Comparison of ENCODE assay signal across 8 mouse cellular contexts in genomic region chr1:51530191-51530926, GRCm38 (mm10). TPM values are rescaled to one million over a fixed set of nuclear protein-coding genes. Genes with fewer than 3 reads are reported as not detected.
A peak's percentile ranks its signal among the peaks of the same experiment; 100 is the strongest.
DNase-seq lines count a peak whose midpoint lies in the region; ATAC-seq lines count a peak whose summit lies in the region.

No protein-coding gene starts in this region.

- peaks cover 17% of the 10 kb centered on the region for H3K4me1 ChIP-seq in heart, embryonic 16.5 days (ENCODE audit: control insufficient read depth, insufficient read depth, low read length)
- H3K4me1 ChIP-seq in hindbrain, embryonic 11.5 days (replicated peaks; ENCODE audit: control insufficient read depth, insufficient read depth, low read length) = no peaks in the 10 kb centered on the region

- no peaks in the 10 kb centered on the region for H3K36me3 ChIP-seq in heart, embryonic 16.5 days (ENCODE audit: control insufficient read depth, insufficient read depth)
- H3K36me3 ChIP-seq in macrophage (ENCODE audit: inconsistent target) = no peaks in the 10 kb centered on the region
- no peaks in the 10 kb centered on the region for H3K36me3 ChIP-seq in hindbrain, embryonic 11.5 days (ENCODE audit: control insufficient read depth, insufficient read depth, low read length)

- peak overlapping the region; percentile 67 for H3K27ac ChIP-seq in heart, embryonic 16.5 days (ENCODE audit: low read length)
- H3K27ac ChIP-seq in macrophage = peak overlapping the region; percentile 86
- no peak overlapping the region for H3K27ac ChIP-seq in hindbrain, embryonic 11.5 days (ENCODE audit: low read depth, low read length)

- H3K9ac ChIP-seq in heart, embryonic 16.5 days (ENCODE audit: low read length) = no peak overlapping the region
- no peak overlapping the region for H3K9ac ChIP-seq in hindbrain, embryonic 11.5 days (ENCODE audit: low read depth, low read length)

- no peaks in the 10 kb centered on the region for H3K9me3 ChIP-seq in heart, embryonic 16.5 days (replicated peaks; ENCODE audit: control insufficient read depth, low read length)
- H3K9me3 ChIP-seq in hindbrain, embryonic 11.5 days (ENCODE audit: control insufficient read depth, low read length) = no peaks in the 10 kb centered on the region

- no peaks in the 10 kb centered on the region for H3K27me3 ChIP-seq in heart, embryonic 16.5 days (ENCODE audit: control insufficient read depth, insufficient read depth, low read length)
- no peaks in the 10 kb centered on the region for H3K27me3 ChIP-seq in hindbrain, embryonic 11.5 days (ENCODE audit: control insufficient read depth, insufficient read depth, low read length)

- WGBS in heart, embryonic 16.5 days = 61% methylated on average over 9 of the region's 9 CpGs
- 84% methylated on average over 9 of the region's 9 CpGs for WGBS in macrophage (ENCODE audit: missing documents)
- 71% methylated on average over 9 of the region's 9 CpGs for WGBS in hindbrain, embryonic 11.5 days

- DNase-seq in heart, postnatal 14 days = no peak
- DNase-seq in cerebellum, adult 8-10 months = peak; percentile 73
- DNase-seq in kidney, adult 8-10 months = peak; percentile 60 to 86
- DNase-seq in hindbrain, embryonic 11.5 days (ENCODE audit: low spot score) = no peak
- no peak for DNase-seq in spleen, postnatal 4 days (ENCODE audit: low spot score in 2 of 2)
- no peak for DNase-seq in adrenal gland, adult 8-10 months

- H3K4me2 ChIP-seq in heart, embryonic 16.5 days (ENCODE audit: low read depth, low read length) = no peak overlapping the region
- H3K4me2 ChIP-seq in hindbrain, embryonic 11.5 days (replicated peaks; ENCODE audit: low read depth, low read length) = no peak overlapping the region

- no peak for ATAC-seq in heart, embryonic 16.5 days (replicated peaks; ENCODE audit: extremely low read depth, insufficient read depth, low FRiP score)
- ATAC-seq in hindbrain, embryonic 11.5 days (ENCODE audit: low FRiP score) = no peak

- intact Hi-C loops in heart, postnatal 14 days (cut with DNase I) = loop anchor here (5.0 kb wide), 1 partner anchor 53 kb away; the partner anchor contains the start of gene Nabp1

- no peak overlapping the region for H3K4me3 ChIP-seq in heart, embryonic 16.5 days (ENCODE audit: low read length)
- H3K4me3 ChIP-seq in macrophage (ENCODE audit: inconsistent target) = no peak overlapping the region
- H3K4me3 ChIP-seq in hindbrain, embryonic 11.5 days (ENCODE audit: low read depth, low read length) = no peak overlapping the region

- no peaks in the 10 kb centered on the region for H3K79me2 ChIP-seq in macrophage (ENCODE audit: inconsistent target)

RNA-seq across cellular contexts. Expression of gene Nabp1, which starts 52.1 kb away (rescaled TPM):
- polyA plus RNA-seq in heart, embryonic 16.5 days (2015; fragmentation: Nextera tagmentation; extraction: Ambion mirVana) = 28.0 and 29.1 TPM in 2 replicates
- 10 to 100 TPM; 41.5 to 43.0 TPM for total RNA-seq in heart, postnatal 14 days (2021)
- total RNA-seq in macrophage (2018; cell fraction: chromatin; rRNA removed) = 100 to 1,000 TPM in 22 of 26 experiments, 10 to 100 TPM in 4; 26.1 to 711 (median 181) TPM
- total RNA-seq in macrophage (2018; cell fraction: cytosol; rRNA removed) = 100 to 1,000 TPM in 5 of 26 experiments, 10 to 100 TPM in 21; 40.7 to 124 (median 68.7) TPM
- total RNA-seq in macrophage (2018; cell fraction: nucleus; rRNA removed) = 100 to 1,000 TPM in 22 of 26 experiments, 10 to 100 TPM in 4; 52.5 to 494 (median 153) TPM
- polyA plus RNA-seq in macrophage (2018) = 37.1 to 124 TPM (median 89.0 TPM) in 3 replicates
- 9.0 and 10.9 TPM in 2 replicates for polyA plus RNA-seq in hindbrain, embryonic 11.5 days (2014; fragmentation: Nextera tagmentation; extraction: Ambion mirVana)
- 10 to 100 TPM; 18.5 to 45.8 (median 28.5) TPM for total RNA-seq in adrenal gland, adult 8-10 months (2022)

Comparison
In these comparisons a context has a peak if more than half of its experiments do, and no peak if none do; other contexts are left out.
1. DNase-seq: peak in cerebellum, adult 8-10 months (single experiment) and kidney, adult 8-10 months (2 of 2); none in heart, postnatal 14 days (0 of 2), hindbrain, embryonic 11.5 days (single experiment), spleen, postnatal 4 days (0 of 2) and adrenal gland, adult 8-10 months (single experiment).